Mouse (Mus musculus): Measurements from ENCODE around the gene Gm13271. TPM values are rescaled to one million over a fixed set of nuclear protein-coding genes. Genes with fewer than 3 reads are reported as not detected.
"Not testable (repeated sequence)": the region's sequence is repeated elsewhere in the genome, so short reads cannot be mapped to it uniquely, and the experiment has no call there.

Gm13271 gene
- not detected in 2 replicates for polyA plus RNA-seq (2014; fragmentation: Nextera tagmentation; extraction: Ambion mirVana)

- not testable (repeated sequence) for ATAC-seq (ENCODE audit: insufficient read depth); H3K36me3 ChIP-seq (ENCODE audit: insufficient read depth); H3K4me3 ChIP-seq (ENCODE audit: low read depth, low read length); H3K4me2 ChIP-seq; H3K27me3 ChIP-seq (ENCODE audit: insufficient read depth, low read length); DNase-seq; H3K9ac ChIP-seq; H3K4me1 ChIP-seq (ENCODE audit: insufficient read depth); H3K27ac ChIP-seq (ENCODE audit: low read depth); H3K9me3 ChIP-seq (ENCODE audit: low read depth, low read length)
- WGBS = 73% methylated on average over 15 of the region's 15 CpGs
- 0 out of 2 replicates have a peak, but pooled peaks have one; percentile 16 for TF ChIP-seq CTCF (IDR thresholded peaks at IDR 0.05; ENCODE audit: low read depth)
These were observed at the start of gene Gm13271 for GRCm38 (mm10) chr4:88754818-88755340. Gm13271 (plus strand) TSS chr4:88754868.

GRCm38 (mm10) chr4:88705924-88706323, 48.7 kb upstream of the Gm13271 start:
- H3K4me1 ChIP-seq (ENCODE audit: insufficient read depth) = no peaks in the 10 kb centered on the region
- ATAC-seq (ENCODE audit: insufficient read depth) = no peak
- WGBS = 42% methylated on average over 3 of the region's 3 CpGs

GRCm38 (mm10) chr4:88707128-88707826, 47.4 kb upstream of the Gm13271 start:
- H3K9me3 ChIP-seq (ENCODE audit: low read depth, low read length) = no peaks in the 10 kb centered on the region
- H3K9ac ChIP-seq = no peak overlapping the region
- ATAC-seq (ENCODE audit: insufficient read depth) = no peak
- no peaks in the 10 kb centered on the region for H3K4me1 ChIP-seq (ENCODE audit: insufficient read depth)
- H3K27me3 ChIP-seq (ENCODE audit: insufficient read depth, low read length) = no peaks in the 10 kb centered on the region
- H3K36me3 ChIP-seq (ENCODE audit: insufficient read depth) = no peaks in the 10 kb centered on the region
- no peak overlapping the region for H3K4me2 ChIP-seq
- H3K4me3 ChIP-seq (ENCODE audit: low read depth, low read length) = no peak overlapping the region
- WGBS = 100% methylated on average over 1 of the region's 1 CpGs
- DNase-seq = no peak
- no peak overlapping the region for H3K27ac ChIP-seq (ENCODE audit: low read depth)
- no peak for TF ChIP-seq CTCF (IDR thresholded peaks at IDR 0.05; ENCODE audit: low read depth)

More at GRCm38 (mm10) chr4:88705924-88706323, 48.7 kb upstream of the Gm13271 start:
- no peaks in the 10 kb centered on the region for H3K27me3 ChIP-seq (ENCODE audit: insufficient read depth, low read length)
- TF ChIP-seq CTCF (IDR thresholded peaks at IDR 0.05; ENCODE audit: low read depth) = no peak
- H3K9ac ChIP-seq = no peak overlapping the region
- no peak for DNase-seq
- H3K4me3 ChIP-seq (ENCODE audit: low read depth, low read length) = no peak overlapping the region
- no peaks in the 10 kb centered on the region for H3K36me3 ChIP-seq (ENCODE audit: insufficient read depth)
- no peak overlapping the region for H3K4me2 ChIP-seq
- H3K27ac ChIP-seq (ENCODE audit: low read depth) = no peak overlapping the region
- no peaks in the 10 kb centered on the region for H3K9me3 ChIP-seq (ENCODE audit: low read depth, low read length)

- TF ChIP-seq CTCF (IDR thresholded peaks at IDR 0.05; ENCODE audit: low read depth) = no peak
- Histone ChIP-seq H3K36me3 (ENCODE audit: insufficient read depth) (peaks cover 42% of the 10 kb centered on the region), H3K27me3 (ENCODE audit: insufficient read depth, low read length) (no peaks in the 10 kb centered on the region), H3K9ac (no peak overlapping the region), H3K27ac (ENCODE audit: low read depth) (no peak overlapping the region), H3K4me3 (ENCODE audit: low read depth, low read length) (no peak overlapping the region), H3K4me1 (ENCODE audit: insufficient read depth) (0 out of 2 replicates have a peak, but pooled peaks cover 4% of the 10 kb centered on the region), H3K9me3 (ENCODE audit: low read depth, low read length) (no peaks in the 10 kb centered on the region), H3K4me2 (no peak overlapping the region)
- 74% methylated on average over 1 of the region's 1 CpGs for WGBS
- ATAC-seq (ENCODE audit: insufficient read depth) (no peak), DNase-seq (no peak)
These were observed 40.4 kb upstream of the Gm13271 start for GRCm38 (mm10) chr4:88714281-88714680.

- Histone ChIP-seq H3K4me3 (ENCODE audit: low read depth, low read length) (no peak overlapping the region), H3K9ac (no peak overlapping the region), H3K27me3 (ENCODE audit: insufficient read depth, low read length) (no peaks in the 10 kb centered on the region), H3K27ac (ENCODE audit: low read depth) (no peak overlapping the region), H3K4me2 (no peak overlapping the region), H3K36me3 (ENCODE audit: insufficient read depth) (peaks cover 47% of the 10 kb centered on the region), H3K4me1 (ENCODE audit: insufficient read depth) (peaks cover 6% of the 10 kb centered on the region), H3K9me3 (ENCODE audit: low read depth, low read length) (no peaks in the 10 kb centered on the region)
- DNase-seq = peak; percentile 48
- no peak for TF ChIP-seq CTCF (IDR thresholded peaks at IDR 0.05; ENCODE audit: low read depth)
- no peak for ATAC-seq (ENCODE audit: insufficient read depth)
These were observed 39.6 kb upstream of the Gm13271 start for GRCm38 (mm10) chr4:88715059-88715458.

- H3K36me3 ChIP-seq (ENCODE audit: insufficient read depth) = peaks cover 50% of the 10 kb centered on the region
- TF ChIP-seq CTCF (IDR thresholded peaks at IDR 0.05; ENCODE audit: low read depth) = no peak
- H3K4me3 ChIP-seq (ENCODE audit: low read depth, low read length) = peak overlapping the region; percentile 93
- no peak overlapping the region for H3K27ac ChIP-seq (ENCODE audit: low read depth)
- DNase-seq (peak; percentile 39), ATAC-seq (ENCODE audit: insufficient read depth) (no peak)
- peak overlapping the region; percentile 17 for H3K9ac ChIP-seq
- 31% methylated on average over 1 of the region's 1 CpGs for WGBS
- peaks cover 16% of the 10 kb centered on the region for H3K4me1 ChIP-seq (ENCODE audit: insufficient read depth)
- H3K4me2 ChIP-seq = peak overlapping the region; percentile 68
- no peaks in the 10 kb centered on the region for H3K27me3 ChIP-seq (ENCODE audit: insufficient read depth, low read length)
- no peaks in the 10 kb centered on the region for H3K9me3 ChIP-seq (ENCODE audit: low read depth, low read length)
These were observed 36.0 kb upstream of the Gm13271 start for GRCm38 (mm10) chr4:88718715-88719114.
